Mouse (Mus musculus) E14TG2a.4 (cell line): ENCODE results near the gene Nub1.

Experiments used
- CTCF ChIP-seq: conservative IDR thresholded peaks from 2 replicates; pipeline ENCODE4 v1.5.1; 2014; ENCODE audit warnings: low read length
- NANOG ChIP-seq: IDR thresholded peaks from 2 replicates; pipeline ENCODE4 v1.6.1; 2014; ENCODE audit warnings: borderline replicate concordance, low read length, mixed read lengths
- POU5F1 ChIP-seq: IDR thresholded peaks from 2 replicates; pipeline ENCODE4 v1.6.1; 2014; ENCODE audit warnings: low read length, borderline replicate concordance

- TF ChIP-seq CTCF (no peak), NANOG (no peak), POU5F1 (no peak)
Observed at GRCm38 (mm10) chr5:24639081-24639480, 46.3 kb upstream of the Nub1 start.
